Mouse (Mus musculus) adrenal gland, postnatal 4 days (tissue): ENCODE results near the gene Mex3a. TPM values are rescaled to one million over a fixed set of nuclear protein-coding genes. Genes with fewer than 3 reads are reported as not detected.

Source experiments
- DNase-seq, 2 experiments: peaks; one replicate each; pipeline ENCODE4 v3.0.0; 2021 to 2022; ENCODE audit warnings: low spot score in 2 of 2, mixed read lengths in 2 of 2
- total RNA-seq, 2 experiments: library from RNA; stranded (reverse); gene quantifications; 2 replicates each; pipeline ENCODE4 v1.2.3; 2021

The Mex3a gene
- total RNA-seq, 2 experiments from 2014 or later, result 11.2 to 16.1 TPM

- no peak for DNase-seq
Observed at GRCm38 (mm10) chr3:88503881-88504746, 28.1 kb upstream of the Mex3a start.

DNA sequence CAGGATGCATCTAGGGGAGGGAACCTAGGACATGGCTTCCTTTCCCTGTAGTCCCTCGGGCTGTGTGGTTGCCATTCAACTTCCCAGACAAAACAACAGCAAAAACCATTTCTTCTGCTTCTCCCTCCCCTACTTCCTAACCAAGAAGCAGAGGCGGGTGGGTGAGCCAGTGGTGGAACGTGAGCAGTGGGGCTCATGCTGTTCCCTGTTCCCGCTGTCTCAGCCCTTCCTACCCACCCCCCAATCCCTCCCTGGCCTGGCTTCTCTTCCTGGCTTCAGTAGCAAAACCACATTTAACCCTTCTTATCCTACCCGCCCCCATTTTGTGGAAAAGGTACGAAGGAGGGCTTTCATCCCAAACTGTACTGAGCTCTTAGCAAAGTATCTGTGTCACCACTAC is 27.1 kb upstream of the Mex3a start:
- no peak for DNase-seq

- DNase-seq, result no peak
Observed at GRCm38 (mm10) chr3:88505765-88506164, 26.4 kb upstream of the Mex3a start.

- no peak for DNase-seq
Observed at GRCm38 (mm10) chr3:88509250-88509649, 22.9 kb upstream of the Mex3a start.

DNA sequence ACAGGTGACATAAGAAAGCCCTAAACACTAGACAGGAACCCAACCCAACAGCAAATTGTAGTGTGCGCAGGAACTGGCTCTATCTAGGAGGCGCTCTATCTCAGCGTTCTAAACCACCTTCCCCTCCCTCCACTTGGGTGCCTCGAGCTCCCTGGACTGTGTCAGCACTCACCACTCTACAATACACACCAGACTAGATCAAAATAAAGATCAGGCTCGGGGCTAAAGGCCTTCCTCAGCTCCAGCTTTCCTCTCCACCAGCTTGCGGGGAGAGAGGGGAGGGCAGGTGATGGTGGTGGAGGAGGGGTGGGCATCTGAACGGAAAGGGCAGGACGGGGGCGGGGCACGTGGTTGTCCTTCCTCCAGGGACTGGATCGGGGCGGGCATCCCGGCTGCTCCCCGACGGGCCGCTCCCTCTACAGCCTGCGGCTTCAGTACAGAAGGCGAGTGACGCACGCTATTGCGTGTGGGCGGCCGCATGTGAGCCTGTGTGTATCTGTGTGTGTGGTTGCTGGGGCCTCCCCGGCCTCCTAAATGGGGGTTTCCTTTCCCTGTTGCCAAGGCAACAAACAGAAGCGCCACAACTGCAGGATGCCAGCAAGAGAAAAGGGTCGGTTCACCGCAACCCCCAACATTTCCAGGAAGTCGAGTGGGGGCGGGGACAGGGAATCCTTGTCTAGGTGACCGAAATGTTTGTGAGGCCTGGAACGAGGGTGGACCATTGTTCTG is 22.3 kb upstream of the Mex3a start, which contains the start of gene Lmna:
Gene Lmna, minus strand, starts transcription at position 265 of the 729 bp plus-strand sequence.
- peak; percentile 91 to 93 for DNase-seq

DNA sequence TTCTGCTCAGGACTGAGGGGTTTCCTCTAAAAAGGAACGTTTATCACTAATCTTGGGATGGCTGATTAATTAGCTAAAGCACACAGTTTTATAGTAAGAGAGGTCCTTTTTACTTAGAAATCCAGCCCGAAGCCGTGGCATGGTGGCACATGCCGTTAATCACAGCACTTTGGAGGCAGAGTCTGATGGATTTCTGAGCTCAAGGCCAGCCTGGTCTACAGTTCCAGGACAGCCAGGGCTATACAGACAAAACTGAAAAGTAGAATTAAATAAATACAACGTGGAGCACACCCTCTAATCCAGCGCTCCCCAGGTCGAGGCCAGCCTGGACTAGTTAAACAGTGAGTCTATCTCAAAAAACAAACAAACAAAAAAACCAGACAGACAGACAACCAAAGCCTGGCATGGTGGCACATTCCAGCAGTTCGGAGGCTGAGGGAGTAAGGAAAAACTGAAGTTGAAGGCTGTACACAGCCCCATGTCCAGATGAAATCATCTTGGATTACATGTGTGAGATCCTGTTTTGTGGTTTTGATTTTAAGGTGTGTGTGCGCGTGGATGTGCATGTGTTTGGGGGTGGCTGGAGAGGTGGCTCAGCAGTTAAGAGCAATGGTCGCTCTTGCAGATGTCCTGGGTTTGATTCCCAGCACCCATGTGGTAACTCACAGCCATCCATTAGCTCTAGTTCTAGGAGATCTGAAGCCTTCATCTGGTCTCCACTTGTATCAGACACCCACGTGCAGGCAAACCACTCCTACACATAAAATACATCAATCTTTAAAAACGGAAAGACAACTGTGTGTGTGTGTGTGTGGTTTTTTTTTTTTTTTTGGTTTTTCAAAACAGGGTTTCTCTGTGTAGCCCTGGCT is 21.5 kb upstream of the Mex3a start:
- no peak for DNase-seq

- no peak for DNase-seq
Observed at GRCm38 (mm10) chr3:88511559-88511958, 20.6 kb upstream of the Mex3a start.

DNA sequence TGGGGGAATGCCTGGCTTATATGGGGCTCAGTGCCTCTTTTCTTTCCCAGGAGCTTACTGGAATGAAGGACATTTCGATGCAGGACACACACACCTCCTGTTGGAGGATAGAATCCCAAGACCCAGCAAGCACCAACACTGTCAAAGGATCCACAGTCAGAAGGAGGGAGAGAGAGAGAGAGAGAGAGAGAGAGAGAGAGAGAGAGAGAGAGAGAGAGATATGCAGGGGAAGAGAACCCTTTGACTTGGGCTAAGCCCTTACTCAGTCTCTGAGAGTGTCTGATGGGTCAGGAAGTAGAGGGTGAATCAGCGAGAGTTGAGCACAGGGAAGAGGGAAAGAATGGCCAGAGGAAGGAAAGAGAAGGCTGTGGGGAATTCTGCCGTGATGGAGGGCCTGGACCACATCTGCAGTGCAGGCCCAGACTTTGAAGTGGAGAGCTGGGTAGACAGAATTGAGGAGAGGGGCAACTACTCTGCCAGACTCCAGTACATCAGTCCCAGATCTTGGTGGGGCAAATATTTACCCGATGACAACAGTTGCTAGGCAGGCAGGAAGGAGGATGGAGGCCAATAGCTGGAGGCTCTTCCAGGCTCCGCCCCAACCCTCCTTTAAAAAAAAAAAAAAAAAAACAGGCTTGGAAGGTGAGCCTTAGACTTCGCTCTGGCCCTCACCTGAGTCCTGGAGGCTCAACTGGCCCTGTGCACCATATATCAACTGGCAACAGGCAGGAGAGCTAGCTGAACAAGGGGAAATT is 19.9 kb upstream of the Mex3a start:
- DNase-seq, result no peak

- no peak for DNase-seq
Observed at GRCm38 (mm10) chr3:88512896-88513545, 19.2 kb upstream of the Mex3a start.

DNA sequence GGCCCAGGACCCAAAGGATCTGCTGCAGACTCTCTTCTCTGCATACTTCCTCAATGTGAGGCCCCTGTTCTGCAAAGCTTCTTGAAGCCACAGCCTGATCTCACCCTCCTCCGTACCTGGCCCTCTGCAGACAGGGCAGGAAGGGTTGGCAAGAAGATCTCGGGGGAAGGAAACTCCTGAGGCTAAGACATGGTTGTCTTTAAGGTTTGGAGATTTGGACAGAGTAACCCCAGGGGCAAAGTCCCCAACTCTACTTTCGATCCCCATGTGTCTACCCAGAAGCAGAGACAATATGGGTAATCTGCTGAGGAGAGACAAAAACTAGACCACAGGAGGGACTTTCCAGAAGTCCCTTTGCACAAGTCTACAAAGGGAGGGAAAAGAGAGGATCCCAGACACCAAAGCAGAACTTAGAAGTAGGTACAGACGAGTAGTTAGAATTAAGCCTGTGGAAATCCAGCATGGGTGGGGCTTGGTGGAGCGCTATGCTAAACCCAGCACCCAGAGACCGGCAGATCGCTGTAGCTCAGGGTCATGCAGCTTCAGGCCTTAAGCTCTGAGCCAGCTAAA is 18.6 kb upstream of the Mex3a start:
- no peak for DNase-seq

GRCm38 (mm10) chr3:88514231-88515094 is 17.7 kb upstream of the Mex3a start:
- no peak for DNase-seq

DNA sequence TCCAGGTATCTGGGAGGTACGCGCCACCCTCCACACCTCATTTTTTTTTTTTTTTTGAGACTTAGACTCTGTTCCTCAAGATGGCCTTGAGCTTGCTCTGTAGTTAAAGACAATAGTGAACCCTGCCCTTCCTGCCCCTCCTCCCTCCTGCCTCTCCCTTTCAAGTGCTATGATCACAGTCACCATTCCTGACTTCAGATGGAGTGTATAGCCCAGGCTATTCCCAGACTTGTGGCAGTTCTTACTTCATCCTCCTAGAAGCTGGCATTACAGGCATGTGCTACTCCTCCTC is 17.2 kb upstream of the Mex3a start:
- DNase-seq, result no peak

DNA sequence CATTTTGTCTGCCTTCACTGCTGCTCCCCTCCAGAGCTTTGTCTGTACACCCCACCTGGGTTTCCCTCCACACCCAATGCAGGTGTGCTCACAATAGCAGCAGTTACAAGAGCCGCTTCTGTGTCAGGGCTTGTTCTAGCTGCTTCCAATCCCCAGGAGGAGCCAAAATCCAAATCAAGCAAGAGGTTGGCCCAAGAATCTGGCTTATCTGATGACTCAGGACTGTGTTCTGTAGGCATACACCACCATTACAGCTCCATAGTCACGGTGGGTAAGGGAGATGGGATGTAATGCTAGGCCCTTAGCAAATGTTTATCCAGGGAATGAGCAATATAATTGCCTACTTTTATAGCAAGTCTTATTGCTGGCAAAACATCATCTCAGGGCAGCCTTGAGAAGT is 15.8 kb upstream of the Mex3a start:
- DNase-seq, result no peak

DNA sequence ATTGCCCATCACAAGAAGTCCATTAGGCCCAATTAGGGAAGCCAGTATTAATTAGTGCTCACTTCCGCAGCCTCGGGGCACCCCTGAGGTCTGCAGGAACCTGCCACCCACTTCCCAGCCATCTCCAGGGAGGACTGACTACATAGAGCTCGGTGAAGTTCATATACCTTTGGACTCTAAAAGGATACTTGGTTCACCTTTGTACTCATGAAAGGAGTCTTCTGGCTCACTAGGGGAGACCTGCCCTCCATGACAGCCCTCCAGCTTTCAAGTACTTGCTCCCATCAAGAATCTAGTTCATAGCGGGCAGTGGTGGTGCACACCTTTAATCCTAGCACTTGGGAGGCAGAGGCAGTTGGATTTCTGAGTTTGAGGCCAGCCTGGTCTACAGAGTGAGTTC is 13.8 kb upstream of the Mex3a start:
- no peak for DNase-seq

GRCm38 (mm10) chr3:88520078-88520477 is 12.1 kb upstream of the Mex3a start:
- no peak for DNase-seq

GRCm38 (mm10) chr3:88521156-88521555 is 11.0 kb upstream of the Mex3a start:
- DNase-seq, result no peak

DNA sequence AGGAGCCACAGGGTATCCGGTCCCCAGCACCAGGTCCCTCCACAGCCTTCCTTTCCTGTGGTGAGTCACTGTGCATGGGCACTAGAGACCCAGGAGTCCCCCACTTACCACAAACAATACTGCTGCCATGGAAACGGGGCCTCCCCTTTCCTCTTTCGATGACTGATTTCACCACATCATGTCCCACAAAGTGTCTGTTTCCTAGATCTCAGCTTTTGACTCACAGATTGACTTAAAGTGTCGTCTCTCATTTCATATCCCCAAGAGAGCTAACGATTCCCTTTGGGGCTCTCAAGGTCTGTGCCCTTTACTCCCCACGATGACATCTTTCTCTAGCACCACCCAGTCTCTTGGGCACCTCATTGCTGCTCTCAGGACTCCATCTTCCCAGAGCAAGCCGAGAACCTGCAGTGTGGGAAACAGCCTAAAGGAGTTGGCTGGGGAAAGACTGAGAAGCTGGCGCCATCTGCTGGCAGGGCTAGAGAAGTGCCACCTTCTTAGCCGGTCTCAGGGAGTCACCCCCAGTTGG is 10.3 kb upstream of the Mex3a start:
- DNase-seq, result peak in 1 of 2 experiments; percentile 69

DNA sequence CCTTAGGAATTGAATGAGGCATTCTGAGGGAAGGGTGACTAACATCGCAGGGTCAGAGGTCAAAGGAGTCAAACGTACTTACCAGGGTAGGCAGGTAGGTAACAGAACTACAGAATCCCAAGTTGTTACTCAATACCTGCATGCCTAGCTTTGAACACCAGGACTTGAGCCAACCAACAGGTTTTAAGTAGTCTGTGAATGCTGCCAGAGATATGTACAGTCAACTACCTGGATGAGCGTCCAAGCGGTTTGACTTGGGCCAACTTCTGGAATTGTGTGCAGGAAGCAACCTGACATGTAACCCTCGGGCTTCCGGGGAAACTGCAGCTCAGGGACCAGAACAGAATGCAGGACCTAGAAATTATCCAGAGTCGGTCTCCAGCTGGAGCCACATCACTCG is 9.2 kb upstream of the Mex3a start:
- DNase-seq, result no peak

GRCm38 (mm10) chr3:88525021-88525420 is 7.2 kb upstream of the Mex3a start:
- DNase-seq, result no peak
